Mouse (Mus musculus) embryonic fibroblast, embryonic 13.5 days (primary cell): ENCODE results near the gene Cldn15. TPM values are rescaled to one million over a fixed set of nuclear protein-coding genes. Genes with fewer than 3 reads are reported as not detected.

Experiments used
- H3K27ac ChIP-seq: 2 replicates; pipeline ENCODE4 v1.5.1; 2012; ENCODE audit warnings: low read length, control low read depth, inconsistent platforms; ENCODE audit not compliant: insufficient read depth
- H3K4me1 ChIP-seq: 2 replicates; pipeline ENCODE4 v1.6.1; 2011; ENCODE audit warnings: low read length; ENCODE audit not compliant: control insufficient read depth, insufficient read depth
- H3K4me3 ChIP-seq: 2 replicates; pipeline ENCODE4 v1.5.1; 2011; ENCODE audit warnings: mild to moderate bottlenecking, control low read depth, low read length; ENCODE audit not compliant: insufficient read depth
- CTCF ChIP-seq: IDR thresholded peaks from 2 replicates; pipeline ENCODE4 v1.5.1; 2011; ENCODE audit warnings: mild to moderate bottlenecking, control low read depth, low read length, moderate library complexity, borderline replicate concordance; ENCODE audit not compliant: insufficient read depth
- POLR2A ChIP-seq: IDR thresholded peaks from 2 replicates; pipeline ENCODE4 v1.6.1; 2011; ENCODE audit warnings: low read depth, mild to moderate bottlenecking, control low read depth, low read length, moderate library complexity
- polyA plus RNA-seq: library from polyadenylated mRNA; stranded (reverse); fragments of >200 nt; gene quantifications from 2 replicates; pipeline ENCODE4 v1.2.4, GENCODE M21; 2011; ENCODE audit warnings: low read depth; ENCODE audit not compliant: missing spikeins, insufficient read length

Gene Cldn15
- polyA plus RNA-seq, 1 experiment: not detected

DNA sequence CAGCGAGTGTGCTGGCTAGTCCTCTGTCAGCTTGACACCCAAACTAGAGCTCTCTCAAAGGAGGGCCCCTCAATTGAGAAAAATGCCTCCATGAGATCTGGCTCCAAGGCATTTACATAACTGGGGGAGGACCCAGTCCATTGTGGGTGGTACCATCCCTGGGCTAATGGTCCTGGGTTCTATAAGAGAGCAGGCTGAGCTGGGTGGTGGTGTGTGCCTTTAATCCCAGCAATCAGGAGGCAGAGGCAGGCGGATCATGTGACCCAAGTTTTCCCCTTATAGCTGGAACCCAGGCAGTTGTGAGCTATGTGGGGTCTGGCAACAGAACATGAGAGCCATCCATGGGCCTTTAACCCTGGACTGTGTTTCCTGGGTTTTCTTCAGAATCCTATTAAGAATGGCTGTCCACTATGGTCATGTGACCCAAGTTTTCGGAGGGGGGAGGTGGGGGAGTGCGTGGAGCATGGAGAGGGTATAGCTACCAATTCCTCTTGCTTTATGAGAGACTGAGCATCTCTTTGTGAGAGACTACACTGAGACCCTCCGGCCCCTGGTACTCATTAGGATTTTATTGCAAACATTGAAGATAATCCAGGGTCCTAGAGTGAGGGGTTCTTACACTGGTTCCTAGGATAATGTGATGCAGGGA lies 5.0 kb upstream of the Cldn15 start:
- Histone ChIP-seq H3K27ac (peak overlapping the region; percentile 59), H3K4me3 (peak overlapping the region; percentile 63), H3K4me1 (no peaks in the 10 kb centered on the region)
- TF ChIP-seq CTCF (no peak), POLR2A (no peak)

GRCm38 (mm10) chr5:136961983-136962461 lies 4.4 kb upstream of the Cldn15 start:
- Histone ChIP-seq H3K4me1 (no peaks in the 10 kb centered on the region), H3K4me3 (peak overlapping the region; percentile 63), H3K27ac (peak overlapping the region; percentile 62)
- TF ChIP-seq CTCF (no peak), POLR2A (peak; percentile 74)

DNA sequence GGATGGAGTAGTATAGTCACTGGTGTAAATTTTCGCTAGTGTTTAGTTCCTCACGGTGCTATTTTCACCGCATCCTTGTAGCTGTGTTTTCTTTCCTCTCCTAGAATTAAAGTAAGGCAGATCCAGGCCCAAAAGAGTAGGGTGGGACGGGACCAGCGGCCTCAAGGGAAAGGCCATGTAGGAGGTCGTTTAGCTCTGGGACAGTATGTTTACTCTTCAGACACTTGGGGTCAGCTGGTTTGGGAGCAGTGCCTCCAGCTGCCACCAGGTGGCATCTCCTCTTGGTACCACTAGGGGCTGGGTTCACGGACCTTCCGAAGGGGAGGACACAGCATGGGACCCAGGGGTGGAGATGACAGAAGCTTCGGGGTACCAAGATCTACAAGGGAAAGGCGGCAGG lies 3.9 kb upstream of the Cldn15 start:
- no peaks in the 10 kb centered on the region for H3K4me1 ChIP-seq
- H3K4me3 ChIP-seq: peak overlapping the region; percentile 63
- TF ChIP-seq POLR2A (no peak), CTCF (peak; percentile 79; the same call in 1 of the 2 replicates)
- H3K27ac ChIP-seq: peak overlapping the region; percentile 43

GRCm38 (mm10) chr5:136962966-136963540 lies 3.4 kb upstream of the Cldn15 start:
- Histone ChIP-seq H3K27ac (no peak overlapping the region), H3K4me1 (no peaks in the 10 kb centered on the region), H3K4me3 (peak overlapping the region; percentile 63)
- TF ChIP-seq POLR2A (no peak), CTCF (no peak)

DNA sequence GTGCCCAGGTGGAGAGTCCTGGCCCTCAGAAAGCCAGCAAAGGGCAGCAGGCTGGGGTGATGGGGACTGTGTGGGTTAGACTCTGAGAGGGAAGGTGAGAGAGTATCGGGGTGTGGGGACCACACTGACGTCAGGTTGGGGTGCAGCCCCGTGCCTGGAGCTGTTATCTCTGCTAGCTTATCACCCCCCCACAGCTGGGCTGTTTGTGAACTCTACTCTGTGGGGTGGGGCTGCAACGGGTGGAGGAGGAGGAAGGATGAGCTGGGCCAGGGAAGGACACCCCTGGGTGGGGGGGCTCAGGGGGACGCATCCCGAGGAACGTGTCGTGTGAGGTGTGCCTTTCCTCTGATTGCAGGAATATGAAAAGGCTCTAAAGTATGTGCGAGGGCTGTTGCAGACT lies 1.2 kb upstream of the Cldn15 start:
- TF ChIP-seq POLR2A (no peak), CTCF (no peak)
- no peaks in the 10 kb centered on the region for H3K4me1 ChIP-seq
- H3K4me3 ChIP-seq: no peak overlapping the region
- H3K27ac ChIP-seq: no peak overlapping the region

DNA sequence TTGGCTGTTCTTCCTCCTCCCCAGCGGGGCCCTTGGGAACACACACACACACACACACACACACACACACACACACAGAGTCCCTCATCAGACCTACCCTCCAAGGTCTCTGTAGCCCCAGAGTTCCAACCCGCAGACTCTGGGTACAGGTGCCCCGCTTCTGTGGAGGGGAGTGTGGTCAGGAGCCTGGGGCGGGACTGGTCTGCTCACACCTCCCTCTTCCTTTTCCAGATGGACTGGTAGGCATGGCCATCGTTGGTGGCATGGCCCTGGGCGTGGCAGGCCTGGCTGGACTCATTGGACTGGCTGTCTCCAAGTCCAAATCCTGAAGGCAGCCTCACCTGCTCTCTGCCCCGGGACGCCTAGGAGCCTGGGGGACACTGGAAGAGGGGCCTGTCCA lies 730 bp upstream of the Cldn15 start:
- Histone ChIP-seq H3K4me3 (no peak overlapping the region), H3K4me1 (no peaks in the 10 kb centered on the region), H3K27ac (no peak overlapping the region)
- TF ChIP-seq POLR2A (no peak), CTCF (no peak)

DNA sequence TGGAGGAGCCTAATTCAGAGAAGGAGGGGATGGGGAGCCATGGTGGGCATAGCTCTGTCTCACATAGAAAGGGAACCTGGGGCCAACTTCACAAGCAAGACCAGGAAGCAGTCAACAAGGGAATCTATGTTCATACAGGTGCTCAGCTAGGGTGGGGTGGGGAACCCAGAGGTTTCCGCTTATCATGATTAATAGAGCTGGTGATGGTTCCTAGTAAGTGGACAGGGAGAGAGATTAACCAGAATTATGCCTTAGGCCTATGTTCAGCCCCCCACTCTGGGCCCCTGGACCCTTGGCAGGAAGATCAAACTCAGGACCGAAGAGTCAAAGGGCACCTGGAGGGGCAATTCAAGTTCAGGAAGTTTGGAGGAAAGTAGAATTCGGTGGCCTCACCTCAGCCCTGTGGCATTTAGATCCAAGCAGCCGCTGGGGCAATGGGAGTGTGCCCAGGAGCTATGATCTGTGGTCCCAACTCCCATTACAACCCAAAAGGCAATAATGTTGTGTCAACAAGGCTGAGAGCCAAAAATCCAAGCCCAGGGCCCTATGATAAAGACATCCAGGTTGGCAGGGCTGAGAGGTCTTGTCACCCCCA lies 542 bp downstream of the Cldn15 start:
- Histone ChIP-seq H3K4me3 (no peak overlapping the region), H3K4me1 (no peaks in the 10 kb centered on the region), H3K27ac (no peak overlapping the region)
- TF ChIP-seq CTCF: no peak
- no peak for TF ChIP-seq POLR2A

DNA sequence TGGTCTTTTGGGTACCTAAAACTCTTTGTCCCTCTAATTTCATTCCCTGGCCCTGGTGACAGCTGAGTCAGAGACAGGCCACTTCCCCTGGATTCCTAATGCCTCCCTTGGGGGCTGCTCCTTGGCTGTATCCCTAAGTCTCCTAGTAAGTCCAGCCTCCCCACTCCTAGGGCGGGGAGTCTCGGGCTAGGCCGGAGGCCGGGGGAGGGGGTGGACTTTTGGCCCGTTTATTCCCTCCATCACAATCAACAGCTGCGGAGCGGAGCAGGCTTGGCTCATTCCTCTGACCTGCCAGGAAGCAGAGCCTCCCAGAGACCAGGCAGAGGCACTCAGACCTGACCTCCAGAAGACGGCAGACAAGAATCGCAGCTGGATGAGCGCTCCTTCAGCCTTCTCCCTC lies 1.2 kb downstream of the Cldn15 start:
- H3K27ac ChIP-seq: no peak overlapping the region
- no peak overlapping the region for H3K4me3 ChIP-seq
- H3K4me1 ChIP-seq: no peaks in the 10 kb centered on the region
- no peak for TF ChIP-seq POLR2A
- no peak for TF ChIP-seq CTCF

DNA sequence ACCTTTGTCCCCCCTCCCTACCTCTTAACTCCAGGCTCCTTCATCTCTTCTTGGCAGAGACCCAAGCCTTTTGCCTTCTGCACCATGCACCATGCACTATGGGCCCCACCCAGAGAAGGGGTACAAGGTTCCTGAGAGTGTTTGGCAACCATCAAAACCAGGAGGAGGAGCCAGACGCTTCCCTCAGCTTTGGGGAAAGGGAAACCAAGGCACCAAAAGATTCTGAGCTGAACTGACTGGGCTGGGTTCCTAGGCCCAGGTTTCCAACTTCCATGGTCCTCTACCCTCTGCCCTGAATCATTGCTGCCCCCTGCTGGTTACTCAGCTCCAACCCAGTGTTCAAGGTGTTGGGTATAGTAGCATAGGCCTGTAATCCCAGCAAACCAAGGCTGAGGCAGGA lies 4.3 kb downstream of the Cldn15 start:
- Histone ChIP-seq H3K27ac (no peak overlapping the region), H3K4me3 (no peak overlapping the region), H3K4me1 (no peaks in the 10 kb centered on the region)
- TF ChIP-seq POLR2A (no peak), CTCF (peak; percentile 30; the same call in 1 of the 2 replicates)

DNA sequence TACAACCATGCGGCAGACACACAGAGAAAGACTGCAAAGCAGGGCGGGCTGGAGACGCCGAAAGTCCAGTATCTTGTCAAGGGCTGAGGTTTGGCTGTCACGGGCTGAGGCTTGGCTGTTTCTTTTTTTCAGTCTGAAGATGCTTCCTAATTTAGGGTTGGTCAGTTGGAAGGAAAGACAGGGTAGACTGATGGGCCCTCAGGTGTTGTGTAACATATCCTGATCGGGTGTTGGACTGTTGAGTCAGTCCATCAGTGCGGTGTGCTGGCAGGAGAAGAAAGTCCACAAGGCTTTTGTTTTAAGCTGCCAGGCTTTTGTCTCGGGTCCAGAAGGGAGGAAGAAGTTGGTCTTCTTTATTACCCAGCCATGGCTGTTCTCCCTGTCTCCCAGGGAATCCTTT lies 7.3 kb downstream of the Cldn15 start:
- Histone ChIP-seq H3K27ac (no peak overlapping the region), H3K4me1 (no peaks in the 10 kb centered on the region), H3K4me3 (no peak overlapping the region)
- no peak for TF ChIP-seq POLR2A
